Mouse (Mus musculus) ES-E14 (cell line): ENCODE results near the gene Fkrp.

Source experiments
- HCFC1 ChIP-seq: IDR thresholded peaks from 2 replicates; pipeline ENCODE4 v1.6.1; 2012; ENCODE audit warnings: low read length, inconsistent platforms, borderline replicate concordance; ENCODE audit not compliant: insufficient read depth
- ZC3H11A ChIP-seq: IDR thresholded peaks from 2 replicates; pipeline ENCODE4 v1.6.1; 2012; ENCODE audit warnings: low read depth, mild to moderate bottlenecking, inconsistent platforms, low read length, borderline replicate concordance

GRCm38 (mm10) chr7:16810399-16810919, 6.1 kb downstream of the Fkrp start:
- TF ChIP-seq ZC3H11A, result no peak
- TF ChIP-seq HCFC1, result no peak
